Mouse (Mus musculus): ENCODE measurements around the gene Ccdc84. TPM values are rescaled to one million over a fixed set of nuclear protein-coding genes. Genes with fewer than 3 reads are reported as not detected.
"Not testable (repeated sequence)": the region's sequence is repeated elsewhere in the genome, so short reads cannot be mapped to it uniquely, and the experiment has no call there.

Ccdc84 gene
- total and polyA plus RNA-seq, 2 experiments from 2014 or later: 23.2 to 30.2 TPM

GRCm38 (mm10) chr9:44411601-44412130, 6.7 kb downstream of the Ccdc84 start:
- no peaks in the 10 kb centered on the region for H3K27me3 ChIP-seq (ENCODE audit: insufficient read depth, low read length)
- no peaks in the 10 kb centered on the region for H3K9me3 ChIP-seq (ENCODE audit: low read length)
- peaks cover 32% of the 10 kb centered on the region for H3K36me3 ChIP-seq (ENCODE audit: insufficient read depth, low read length)
- ATAC-seq (ENCODE audit: low FRiP score) (no peak), DNase-seq (ENCODE audit: low spot score) (no peak)
- H3K4me3 ChIP-seq (ENCODE audit: low read depth, low read length): no peak overlapping the region
- H3K27ac ChIP-seq (ENCODE audit: low read depth, low read length): no peak overlapping the region
- no peak overlapping the region for H3K9ac ChIP-seq (replicated peaks; ENCODE audit: low read length, poor library complexity, severe bottlenecking)
- 87% methylated on average over 1 of the region's 1 CpGs for WGBS
- H3K4me2 ChIP-seq (ENCODE audit: low read depth, low read length, poor library complexity, severe bottlenecking): no peak overlapping the region
- no peak for TF ChIP-seq CTCF (IDR thresholded peaks at IDR 0.05)
- H3K4me1 ChIP-seq (ENCODE audit: insufficient read depth, low read length): no peaks in the 10 kb centered on the region

- Histone ChIP-seq H3K9ac (replicated peaks; ENCODE audit: low read length, poor library complexity, severe bottlenecking) (no peak overlapping the region), H3K27me3 (ENCODE audit: insufficient read depth, low read length) (no peaks in the 10 kb centered on the region), H3K4me3 (ENCODE audit: low read depth, low read length) (no peak overlapping the region), H3K27ac (ENCODE audit: low read depth, low read length) (no peak overlapping the region), H3K4me1 (ENCODE audit: insufficient read depth, low read length) (no peaks in the 10 kb centered on the region), H3K9me3 (ENCODE audit: low read length) (no peaks in the 10 kb centered on the region), H3K36me3 (ENCODE audit: insufficient read depth, low read length) (peaks cover 32% of the 10 kb centered on the region), H3K4me2 (ENCODE audit: low read depth, low read length, poor library complexity, severe bottlenecking) (no peak overlapping the region)
- 86% methylated on average over 2 of the region's 2 CpGs for WGBS
- no peak for ATAC-seq (ENCODE audit: low FRiP score)
- TF ChIP-seq CTCF (IDR thresholded peaks at IDR 0.05): no peak
- no peak for DNase-seq (ENCODE audit: low spot score)
Measured at GRCm38 (mm10) chr9:44410647-44411336, 7.6 kb downstream of the Ccdc84 start.

GRCm38 (mm10) chr9:44408693-44409092, 9.7 kb downstream of the Ccdc84 start:
- not testable (repeated sequence) for H3K27me3 ChIP-seq (ENCODE audit: insufficient read depth, low read length); ATAC-seq (ENCODE audit: low FRiP score); DNase-seq (ENCODE audit: low spot score); H3K27ac ChIP-seq (ENCODE audit: low read depth, low read length); H3K9me3 ChIP-seq (ENCODE audit: low read length); H3K4me1 ChIP-seq (ENCODE audit: insufficient read depth, low read length); H3K9ac ChIP-seq (replicated peaks; ENCODE audit: low read length, poor library complexity, severe bottlenecking)
- H3K36me3 ChIP-seq (ENCODE audit: insufficient read depth, low read length): peaks cover 42% of the 10 kb centered on the region
- peak overlapping the region; percentile 56 for H3K4me2 ChIP-seq (ENCODE audit: low read depth, low read length, poor library complexity, severe bottlenecking)
- H3K4me3 ChIP-seq (ENCODE audit: low read depth, low read length): peak overlapping the region; percentile 71
- WGBS: 85% methylated on average over 9 of the region's 9 CpGs

DNA sequence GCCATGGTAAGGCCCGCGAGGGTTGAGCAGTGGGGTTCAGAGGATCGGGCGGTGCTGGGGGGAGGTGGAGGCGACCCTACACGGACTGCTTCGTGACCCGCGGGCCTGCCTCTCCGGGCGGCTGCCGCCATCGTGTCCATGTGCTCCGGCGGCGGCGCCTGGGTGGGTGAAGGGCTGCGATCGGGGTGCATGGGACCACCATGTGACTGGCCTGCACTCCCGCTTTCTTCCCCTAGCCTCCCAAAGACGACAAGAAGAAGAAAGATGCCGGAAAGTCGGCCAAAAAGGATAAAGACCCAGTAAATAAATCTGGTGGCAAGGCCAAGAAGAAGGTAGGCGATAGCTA, 10.6 kb downstream of the Ccdc84 start:
- peak; percentile 64 for ATAC-seq (ENCODE audit: low FRiP score)

GRCm38 (mm10) chr9:44406906-44407751, 11.2 kb downstream of the Ccdc84 start, which contains the start of the genes Rps25 and Trappc4:
Rps25 (plus strand) TSS chr9:44407139.
Trappc4 (minus strand) TSS chr9:44407600.
- under 1% methylated on average over 51 of the region's 51 CpGs for WGBS
- H3K9me3 ChIP-seq (ENCODE audit: low read length): no peaks in the 10 kb centered on the region
- no peaks in the 10 kb centered on the region for H3K4me1 ChIP-seq (ENCODE audit: insufficient read depth, low read length)
- peak; percentile 38 for TF ChIP-seq CTCF (IDR thresholded peaks at IDR 0.05)
- no peaks in the 10 kb centered on the region for H3K27me3 ChIP-seq (ENCODE audit: insufficient read depth, low read length)
- H3K4me3 ChIP-seq (ENCODE audit: low read depth, low read length): peak within 1 kb of the TSS; percentile 71
- ATAC-seq (ENCODE audit: low FRiP score) (peak; percentile 96), DNase-seq (ENCODE audit: low spot score) (peak; percentile 98)
- peaks cover 42% of the 10 kb centered on the region for H3K36me3 ChIP-seq (ENCODE audit: insufficient read depth, low read length)
- peak within 1 kb of the TSS; percentile 93 for H3K27ac ChIP-seq (ENCODE audit: low read depth, low read length)
- H3K4me2 ChIP-seq (ENCODE audit: low read depth, low read length, poor library complexity, severe bottlenecking): peak within 1 kb of the TSS; percentile 56
- H3K9ac ChIP-seq (replicated peaks; ENCODE audit: low read length, poor library complexity, severe bottlenecking): peak within 1 kb of the TSS; percentile 81

More for the DNA sequence above, 10.6 kb downstream of the Ccdc84 start:
- peak overlapping the region; percentile 56 for H3K4me2 ChIP-seq (ENCODE audit: low read depth, low read length, poor library complexity, severe bottlenecking)
- WGBS: under 1% methylated on average over 24 of the region's 24 CpGs
- H3K27ac ChIP-seq (ENCODE audit: low read depth, low read length): peak overlapping the region; percentile 93
- DNase-seq (ENCODE audit: low spot score): no peak
- peaks cover 42% of the 10 kb centered on the region for H3K36me3 ChIP-seq (ENCODE audit: insufficient read depth, low read length)
- peak overlapping the region; percentile 81 for H3K9ac ChIP-seq (replicated peaks; ENCODE audit: low read length, poor library complexity, severe bottlenecking)
- H3K4me1 ChIP-seq (ENCODE audit: insufficient read depth, low read length): no peaks in the 10 kb centered on the region
- peak overlapping the region; percentile 71 for H3K4me3 ChIP-seq (ENCODE audit: low read depth, low read length)
- TF ChIP-seq CTCF (IDR thresholded peaks at IDR 0.05): no peak
- no peaks in the 10 kb centered on the region for H3K9me3 ChIP-seq (ENCODE audit: low read length)
- H3K27me3 ChIP-seq (ENCODE audit: insufficient read depth, low read length): no peaks in the 10 kb centered on the region

Data from midbrain, postnatal 0 days (tissue).